Mouse (Mus musculus): Measurements from ENCODE around the gene Irf2bp2.

DNA sequence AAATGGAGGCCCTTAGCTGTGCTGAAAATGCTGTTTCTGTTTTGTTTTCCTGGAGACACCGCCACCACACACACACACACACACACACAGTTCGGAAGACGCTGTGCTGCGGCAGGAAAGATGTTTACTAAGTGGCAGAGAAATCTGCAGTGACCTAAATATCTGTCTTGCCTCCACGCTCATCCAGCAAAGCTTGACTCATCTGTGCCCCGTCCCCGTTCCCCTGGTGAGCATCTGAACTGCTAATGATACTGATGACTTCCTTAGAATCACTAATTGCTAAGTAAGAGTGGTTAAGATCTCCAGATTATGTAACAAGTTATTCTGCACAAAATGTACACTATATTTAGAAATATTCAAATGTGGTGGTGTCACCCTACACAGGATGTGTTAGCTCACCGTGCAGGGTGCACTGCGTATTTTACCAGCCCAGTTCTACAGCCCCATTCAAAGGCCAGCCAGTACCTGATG is 8.2 kb downstream of the Irf2bp2 start:
- TF ChIP-seq CTCF (IDR thresholded peaks at IDR 0.05; ENCODE audit: extremely low read depth, insufficient read length, insufficient replicate concordance, low read depth, low read length): no peak
- no peak for TF ChIP-seq POLR2A (IDR thresholded peaks at IDR 0.05; ENCODE audit: low read depth, low read length)
